Mouse (Mus musculus): ENCODE results near the gene Adig. TPM values are rescaled to one million over a fixed set of nuclear protein-coding genes. Genes with fewer than 3 reads are reported as not detected.

Adig gene
- 0.85 TPM in 1 of 2 replicates, not detected in the other for total RNA-seq (2012; rRNA removed)

- no peak within 1 kb of the TSS for H3K9ac ChIP-seq (ENCODE audit: insufficient read depth, low read depth, low read length, poor library complexity, severe bottlenecking)
- H3K36me3 ChIP-seq (ENCODE audit: control insufficient read depth, insufficient read depth, low read length, poor library complexity, severe bottlenecking) = peaks cover 9% of the 10 kb centered on the region; the same call in 1 of the 2 replicates
- H3K27ac ChIP-seq (ENCODE audit: insufficient read depth, low read depth, low read length, poor library complexity, severe bottlenecking) = no peak within 1 kb of the TSS
- H3K9me3 ChIP-seq (ENCODE audit: control insufficient read depth, insufficient read depth, low read depth, low read length) = no peaks in the 10 kb centered on the region
- no peaks in the 10 kb centered on the region for H3K4me1 ChIP-seq (ENCODE audit: control insufficient read depth in 2 of 2, insufficient read depth in 2 of 2, low read length in 2 of 2, poor library complexity in 1 of 2)
- no peak within 1 kb of the TSS for H3K4me3 ChIP-seq (ENCODE audit: insufficient read depth in 1 of 2, low read depth in 1 of 2, low read length in 2 of 2, poor library complexity in 1 of 2, severe bottlenecking in 1 of 2)
- TF ChIP-seq ZC3H11A (IDR thresholded peaks at IDR 0.05; ENCODE audit: borderline replicate concordance, low read depth, low read length) (no peak), ZNF384 (IDR thresholded peaks at IDR 0.05; ENCODE audit: low read depth, low read length) (no peak)
- in situ Hi-C loops (cut with MboI; ENCODE audit: low sequenced_read_pairs in 2 of 2, unreplicated experiment in 2 of 2) = no loop called here
- no peak for DNase-seq (ENCODE audit: low read depth, low spot score)
Observed at GRCm38 (mm10) chr2:158501836-158502812, at the start of gene Adig. Adig (plus strand) TSS chr2:158502612.

GRCm38 (mm10) chr2:158456451-158456850 lies 46.0 kb upstream of the Adig start:
- Histone ChIP-seq H3K27ac (ENCODE audit: insufficient read depth, low read depth, low read length, poor library complexity, severe bottlenecking) (no peak overlapping the region), H3K9me3 (ENCODE audit: control insufficient read depth, insufficient read depth, low read depth, low read length) (no peaks in the 10 kb centered on the region), H3K4me3 (ENCODE audit: insufficient read depth in 1 of 2, low read depth in 1 of 2, low read length in 2 of 2, poor library complexity in 1 of 2, severe bottlenecking in 1 of 2) (no peak overlapping the region), H3K36me3 (ENCODE audit: control insufficient read depth, insufficient read depth, low read length, poor library complexity, severe bottlenecking) (peaks cover 4% of the 10 kb centered on the region; the same call in 1 of the 2 replicates), H3K9ac (ENCODE audit: insufficient read depth, low read depth, low read length, poor library complexity, severe bottlenecking) (no peak overlapping the region), H3K4me1 (ENCODE audit: control insufficient read depth in 2 of 2, insufficient read depth in 2 of 2, low read length in 2 of 2, poor library complexity in 1 of 2) (no peaks in the 10 kb centered on the region)
- in situ Hi-C loops (cut with MboI; ENCODE audit: low sequenced_read_pairs in 2 of 2, unreplicated experiment in 2 of 2) = no loop called here
- TF ChIP-seq MAFK (IDR thresholded peaks at IDR 0.05; ENCODE audit: insufficient read depth, low read depth, low read length) (no peak), ZNF384 (IDR thresholded peaks at IDR 0.05; ENCODE audit: low read depth, low read length) (no peak), CHD2 (IDR thresholded peaks at IDR 0.05; ENCODE audit: low read depth, low read length) (no peak), ZC3H11A (IDR thresholded peaks at IDR 0.05; ENCODE audit: borderline replicate concordance, low read depth, low read length) (no peak), HCFC1 (IDR thresholded peaks at IDR 0.05; ENCODE audit: borderline replicate concordance, insufficient read depth, low read length) (no peak)
- no peak for DNase-seq (ENCODE audit: low read depth, low spot score)

GRCm38 (mm10) chr2:158457610-158458009 lies 44.8 kb upstream of the Adig start:
- no peak for TF ChIP-seq MAFK (IDR thresholded peaks at IDR 0.05; ENCODE audit: insufficient read depth, low read depth, low read length)
- no peak for TF ChIP-seq ZNF384 (IDR thresholded peaks at IDR 0.05; ENCODE audit: low read depth, low read length)
- TF ChIP-seq HCFC1 (IDR thresholded peaks at IDR 0.05; ENCODE audit: borderline replicate concordance, insufficient read depth, low read length) = no peak
- TF ChIP-seq CHD2 (IDR thresholded peaks at IDR 0.05; ENCODE audit: low read depth, low read length) = no peak
- no peak for TF ChIP-seq ZC3H11A (IDR thresholded peaks at IDR 0.05; ENCODE audit: borderline replicate concordance, low read depth, low read length)
- in situ Hi-C loops (cut with MboI; ENCODE audit: low sequenced_read_pairs in 2 of 2, unreplicated experiment in 2 of 2) = no loop called here
- H3K4me1 ChIP-seq (ENCODE audit: control insufficient read depth in 2 of 2, insufficient read depth in 2 of 2, low read length in 2 of 2, poor library complexity in 1 of 2) = no peaks in the 10 kb centered on the region
- H3K9ac ChIP-seq (ENCODE audit: insufficient read depth, low read depth, low read length, poor library complexity, severe bottlenecking) = no peak overlapping the region
- H3K4me3 ChIP-seq (ENCODE audit: insufficient read depth in 1 of 2, low read depth in 1 of 2, low read length in 2 of 2, poor library complexity in 1 of 2, severe bottlenecking in 1 of 2) = no peak overlapping the region
- no peak overlapping the region for H3K27ac ChIP-seq (ENCODE audit: insufficient read depth, low read depth, low read length, poor library complexity, severe bottlenecking)
- no peaks in the 10 kb centered on the region for H3K9me3 ChIP-seq (ENCODE audit: control insufficient read depth, insufficient read depth, low read depth, low read length)
- no peak for DNase-seq (ENCODE audit: low read depth, low spot score)
- peaks cover 4% of the 10 kb centered on the region; the same call in 1 of the 2 replicates for H3K36me3 ChIP-seq (ENCODE audit: control insufficient read depth, insufficient read depth, low read length, poor library complexity, severe bottlenecking)

- no peaks in the 10 kb centered on the region for H3K4me1 ChIP-seq (ENCODE audit: control insufficient read depth in 2 of 2, insufficient read depth in 2 of 2, low read length in 2 of 2, poor library complexity in 1 of 2)
- H3K36me3 ChIP-seq (ENCODE audit: control insufficient read depth, insufficient read depth, low read length, poor library complexity, severe bottlenecking) = no peaks in the 10 kb centered on the region; the same call in 1 of the 2 replicates
- H3K27ac ChIP-seq (ENCODE audit: insufficient read depth, low read depth, low read length, poor library complexity, severe bottlenecking) = no peak overlapping the region
- H3K4me3 ChIP-seq (ENCODE audit: insufficient read depth in 1 of 2, low read depth in 1 of 2, low read length in 2 of 2, poor library complexity in 1 of 2, severe bottlenecking in 1 of 2) = no peak overlapping the region
- no peaks in the 10 kb centered on the region for H3K9me3 ChIP-seq (ENCODE audit: control insufficient read depth, insufficient read depth, low read depth, low read length)
- in situ Hi-C loops (cut with MboI; ENCODE audit: low sequenced_read_pairs in 2 of 2, unreplicated experiment in 2 of 2) = no loop called here
- DNase-seq (ENCODE audit: low read depth, low spot score) = no peak
- TF ChIP-seq MAFK (IDR thresholded peaks at IDR 0.05; ENCODE audit: insufficient read depth, low read depth, low read length) (no peak), ZNF384 (IDR thresholded peaks at IDR 0.05; ENCODE audit: low read depth, low read length) (no peak), ZC3H11A (IDR thresholded peaks at IDR 0.05; ENCODE audit: borderline replicate concordance, low read depth, low read length) (no peak), CHD2 (IDR thresholded peaks at IDR 0.05; ENCODE audit: low read depth, low read length) (no peak), HCFC1 (IDR thresholded peaks at IDR 0.05; ENCODE audit: borderline replicate concordance, insufficient read depth, low read length) (no peak)
- H3K9ac ChIP-seq (ENCODE audit: insufficient read depth, low read depth, low read length, poor library complexity, severe bottlenecking) = no peak overlapping the region
Observed at GRCm38 (mm10) chr2:158462450-158462849, 40.0 kb upstream of the Adig start.
